Mouse (Mus musculus) adipose tissue, adult 10 weeks (tissue): ENCODE data around the gene Bsph1. TPM values are rescaled to one million over a fixed set of nuclear protein-coding genes. Genes with fewer than 3 reads are reported as not detected.

Source experiments
- polyA plus RNA-seq: library from polyadenylated mRNA; stranded (reverse); fragments of 350-450 nt; fragmentation: Illumina TruSeq; extraction: RNeasy Lipid Tissue Mini Kit (QIAGEN cat#74804); gene quantifications from one replicate; pipeline ENCODE4 v1.2.3, GENCODE M21; 2014; ENCODE audit warnings: low read depth, low replicate concordance

Gene Bsph1
- 135 TPM for polyA plus RNA-seq

DNA sequence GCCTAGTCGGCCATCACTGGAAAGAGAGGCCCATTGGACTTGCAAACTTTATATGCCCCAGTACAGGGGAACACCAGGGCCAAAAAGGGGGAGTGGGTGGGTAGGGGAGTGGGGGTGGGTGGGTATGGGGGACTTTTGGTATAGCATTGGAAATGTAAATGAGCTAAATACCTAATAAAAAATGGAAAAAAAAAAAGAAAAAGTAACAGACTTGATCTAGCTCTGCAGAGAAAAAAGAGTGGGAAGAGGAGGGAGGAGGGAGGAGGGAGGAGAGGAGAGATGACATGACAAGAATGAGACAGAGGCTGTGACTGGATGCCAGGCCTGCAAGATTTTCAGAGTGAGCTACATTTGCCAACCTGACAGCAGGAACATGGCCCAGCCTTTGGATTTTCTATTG lies at the start of gene Bsph1:
Bsph1 (plus strand) TSS at position 301 of the 400 bp plus-strand sequence.

Other genes starting within 250 kb of the Bsph1 start
- not detected for gene Vmn1r89, start 237.8 kb upstream of the Bsph1 start, polyA plus RNA-seq
- 9.8 TPM for gene Lig1, start 173.6 kb upstream of the Bsph1 start, polyA plus RNA-seq
- 7.6 TPM for gene Zswim9, start 172.1 kb upstream of the Bsph1 start, polyA plus RNA-seq
- 1.9 TPM for gene Pla2g4c, start 126.2 kb upstream of the Bsph1 start, polyA plus RNA-seq
- not detected for gene Cabp5, start 52.7 kb upstream of the Bsph1 start, polyA plus RNA-seq
- 160 TPM for gene Bsph2, start 120.2 kb downstream of the Bsph1 start, polyA plus RNA-seq
- gene Sult2a5, start 173.1 kb downstream of the Bsph1 start, polyA plus RNA-seq, result 0.62 TPM